Mouse (Mus musculus) heart, postnatal 0 days (tissue): ENCODE data around the gene Epha2.

Experiments
- CTCF ChIP-seq: IDR thresholded peaks from 2 replicates; pipeline ENCODE4 v1.5.1; 2016; ENCODE audit warnings: antibody characterized with exemption, control low read depth, low read depth
- EP300 ChIP-seq: IDR thresholded peaks from 2 replicates; pipeline ENCODE4 v1.6.1; 2016; ENCODE audit warnings: antibody characterized with exemption, low read depth

DNA sequence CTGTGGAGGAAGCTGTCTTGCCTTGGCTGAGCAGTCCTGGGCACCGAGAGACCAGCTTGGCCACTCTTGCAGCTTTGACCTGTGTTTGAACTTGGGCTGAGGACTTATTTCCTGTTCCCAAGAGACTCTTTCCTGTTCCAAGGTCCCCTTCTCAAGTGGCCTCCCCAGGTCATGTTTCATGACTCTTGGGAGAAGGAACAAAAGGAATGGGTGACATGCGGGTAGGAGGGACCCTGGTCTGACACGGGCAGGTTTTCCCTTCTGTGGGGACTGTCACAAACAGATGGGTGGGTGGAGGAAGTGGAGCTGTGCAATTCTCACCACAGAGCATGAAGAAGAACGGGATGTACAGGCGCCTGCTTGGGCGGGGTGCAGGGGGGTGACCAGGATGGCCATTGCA is 29.3 kb upstream of the Epha2 start:
- TF ChIP-seq CTCF, result no peak
- no peak for TF ChIP-seq EP300
